16 mouse cellular contexts compared by ENCODE assay signal in the genomic region with DNA sequence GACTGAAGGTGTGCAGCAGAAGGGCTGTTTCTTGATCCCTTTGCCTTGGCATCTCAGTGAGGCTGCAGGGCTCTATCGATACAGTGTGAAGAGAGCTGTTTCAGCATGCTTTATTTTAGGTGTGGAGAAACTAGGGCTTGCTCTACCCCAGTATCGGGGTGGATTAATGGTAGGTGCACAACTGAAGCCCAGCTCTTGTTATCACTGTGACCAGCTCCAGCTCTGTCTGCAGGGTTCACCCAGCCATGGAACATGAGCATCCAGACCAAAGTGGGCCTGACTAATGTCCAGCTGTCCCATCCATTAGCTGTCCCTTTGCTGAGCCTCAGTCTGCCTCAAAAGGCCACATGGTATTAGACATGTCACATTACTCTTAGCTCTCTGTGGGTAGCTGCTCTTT.
"Had no signal": no experiment of that assay in that cellular context is flagged by ENCODE, and none has a peak within 500 bp of the region (broad histone marks: within the 10 kb centered on the region; RNA-seq: fewer than 3 reads in every experiment).

No protein-coding gene starts in this region.

- H3K9me3 ChIP-seq: neural tube, embryonic 15.5 days; stomach, embryonic 15.5 days had no signal

- H3K27me3 ChIP-seq: neural tube, embryonic 13.5 days; neural tube, embryonic 15.5 days; stomach, embryonic 15.5 days had no signal

- H3K27ac ChIP-seq: neural tube, embryonic 13.5 days; neural tube, embryonic 15.5 days; stomach, embryonic 15.5 days; stomach, postnatal 0 days had no signal

- H3K4me3 ChIP-seq: neural tube, embryonic 13.5 days; neural tube, embryonic 15.5 days; stomach, embryonic 15.5 days had no signal

- H3K36me3 ChIP-seq: neural tube, embryonic 13.5 days; neural tube, embryonic 15.5 days; stomach, embryonic 15.5 days had no signal

- H3K9ac ChIP-seq: neural tube, embryonic 13.5 days; neural tube, embryonic 15.5 days; stomach, embryonic 15.5 days had no signal

- DNase-seq: retina, postnatal 1 day; right cerebral cortex, adult 18-20 months; right cerebral cortex, postnatal 14 days; right cerebral cortex, postnatal 25 days; right cerebral cortex, postnatal 4 days; spleen, adult 18-20 months; thymus, adult 18-20 months; thymus, adult 2 months; thymus, postnatal 14 days; thymus, postnatal 25 days; thymus, postnatal 36 days; thymus, postnatal 4 days had no signal

- H3K4me2 ChIP-seq: neural tube, embryonic 13.5 days; neural tube, embryonic 15.5 days; stomach, embryonic 15.5 days had no signal

- H3K4me1 ChIP-seq: neural tube, embryonic 15.5 days; stomach, embryonic 15.5 days had no signal
